Mouse (Mus musculus) heart, embryonic 10.5 days (tissue): ENCODE measurements at regions not wholly inside any gene's neighbourhood (a gene's known extent, or its start where the extent isn't known, plus 50 kb on each side); places are given as distances from the start of the nearest gene placed in this dataset.

Source experiments
- DNase-seq: peaks from one replicate; pipeline ENCODE4 v3.0.0-alpha.2; 2017; ENCODE audit warnings: low spot score
- H3K27ac ChIP-seq: fragments of 300-500 bp; sonication (generic); 2 replicates; pipeline ENCODE4 v1.5.1; 2016; ENCODE audit warnings: mild to moderate bottlenecking
- H3K27me3 ChIP-seq: fragments of 300-500 bp; sonication (generic); 2 replicates; pipeline ENCODE4 v1.6.1; 2016; ENCODE audit warnings: mild to moderate bottlenecking; ENCODE audit not compliant: poor library complexity, insufficient read depth, severe bottlenecking
- H3K36me3 ChIP-seq: fragments of 300-500 bp; sonication (generic); 2 replicates; pipeline ENCODE4 v1.6.1; 2016; ENCODE audit warnings: mild to moderate bottlenecking, moderate library complexity
- H3K4me1 ChIP-seq: fragments of 300-500 bp; sonication (generic); 2 replicates; pipeline ENCODE4 v1.6.1; 2016; ENCODE audit warnings: mild to moderate bottlenecking
- H3K4me3 ChIP-seq: fragments of 300-500 bp; sonication (generic); 2 replicates; pipeline ENCODE4 v1.5.1; 2016; ENCODE audit warnings: mild to moderate bottlenecking, moderate library complexity
- H3K9me3 ChIP-seq: fragments of 300-500 bp; sonication (generic); 2 replicates; pipeline ENCODE4 v1.6.1; 2016; ENCODE audit warnings: mild to moderate bottlenecking, moderate library complexity
- WGBS: fragments of 180-500 bp; shearing (Covaris S2); methylation state at CpG from one replicate; pipeline ENCODE4 v1.1.7; 2016; 5-methylcytosine and 5-hydroxymethylcytosine counted together

- Histone ChIP-seq H3K4me3 (no peak overlapping the region), H3K4me1 (no peaks in the 10 kb centered on the region), H3K27ac (no peak overlapping the region), H3K36me3 (no peaks in the 10 kb centered on the region), H3K27me3 (no peaks in the 10 kb centered on the region), H3K9me3 (no peaks in the 10 kb centered on the region)
- DNase-seq: no peak
- 68% methylated on average over 2 of the region's 2 CpGs for WGBS
These were observed 62.5 kb downstream of the Rad51ap2 start for GRCm38 (mm10) chr12:11518379-11518778.

DNA sequence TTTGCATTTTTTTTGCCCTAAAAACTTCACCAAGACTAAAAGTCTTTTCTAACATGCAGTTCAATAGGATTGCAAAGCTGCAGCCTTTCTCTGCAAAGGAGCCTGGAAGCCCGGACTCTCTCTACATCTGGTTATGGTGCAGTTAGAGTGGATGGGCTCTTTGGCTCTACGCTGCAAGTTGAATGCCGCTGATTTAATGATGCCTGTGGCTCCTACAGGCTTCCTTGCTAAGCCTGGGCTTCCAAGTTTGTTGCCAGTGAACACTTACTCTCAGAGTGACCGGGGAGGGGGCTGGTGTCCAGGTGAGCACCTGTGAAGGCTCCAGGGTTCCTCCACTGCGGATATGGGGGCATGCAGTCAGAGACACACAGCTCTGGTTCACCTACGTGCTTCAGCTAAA, 107.0 kb downstream of the Rad51ap2 start:
- H3K36me3 ChIP-seq: no peaks in the 10 kb centered on the region
- H3K9me3 ChIP-seq: no peaks in the 10 kb centered on the region
- no peak overlapping the region for H3K27ac ChIP-seq
- WGBS: 80% methylated on average over 6 of the region's 6 CpGs
- H3K4me1 ChIP-seq: no peaks in the 10 kb centered on the region
- no peak overlapping the region for H3K4me3 ChIP-seq
- peak; percentile 70 for DNase-seq
- no peaks in the 10 kb centered on the region for H3K27me3 ChIP-seq

- no peaks in the 10 kb centered on the region for H3K4me1 ChIP-seq
- H3K4me3 ChIP-seq: no peak overlapping the region
- no peak overlapping the region for H3K27ac ChIP-seq
- no peak for DNase-seq
- no peaks in the 10 kb centered on the region for H3K36me3 ChIP-seq
- WGBS: 88% methylated on average over 1 of the region's 1 CpGs
- no peaks in the 10 kb centered on the region for H3K9me3 ChIP-seq
- no peaks in the 10 kb centered on the region for H3K27me3 ChIP-seq
These were observed 114.3 kb downstream of the Rad51ap2 start for GRCm38 (mm10) chr12:11570160-11570559.

DNA sequence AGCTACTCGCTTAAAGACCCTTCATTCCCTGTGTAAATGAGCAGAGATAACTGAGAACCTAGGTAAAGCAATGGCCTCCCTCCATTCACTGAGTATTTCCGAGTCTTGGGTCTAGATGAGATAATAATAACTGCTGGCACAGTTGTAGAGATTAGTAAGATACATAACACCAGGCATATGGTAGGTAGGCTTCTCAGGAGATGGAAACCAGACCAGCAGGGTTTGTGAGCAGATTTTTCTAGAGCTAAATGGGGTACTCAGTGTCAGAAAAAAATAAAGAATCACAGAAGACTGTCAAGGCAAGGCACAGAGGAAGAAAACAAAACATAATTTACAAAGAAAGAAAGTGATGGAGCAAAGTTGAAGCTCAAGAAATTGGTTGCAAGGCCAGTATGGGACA, 148.1 kb downstream of the Rad51ap2 start:
- no peaks in the 10 kb centered on the region for H3K36me3 ChIP-seq
- no peaks in the 10 kb centered on the region for H3K9me3 ChIP-seq
- H3K27me3 ChIP-seq: no peaks in the 10 kb centered on the region
- no peak overlapping the region for H3K4me3 ChIP-seq
- 66% methylated on average over 2 of the region's 2 CpGs for WGBS
- DNase-seq: no peak
- no peaks in the 10 kb centered on the region for H3K4me1 ChIP-seq
- H3K27ac ChIP-seq: no peak overlapping the region

DNA sequence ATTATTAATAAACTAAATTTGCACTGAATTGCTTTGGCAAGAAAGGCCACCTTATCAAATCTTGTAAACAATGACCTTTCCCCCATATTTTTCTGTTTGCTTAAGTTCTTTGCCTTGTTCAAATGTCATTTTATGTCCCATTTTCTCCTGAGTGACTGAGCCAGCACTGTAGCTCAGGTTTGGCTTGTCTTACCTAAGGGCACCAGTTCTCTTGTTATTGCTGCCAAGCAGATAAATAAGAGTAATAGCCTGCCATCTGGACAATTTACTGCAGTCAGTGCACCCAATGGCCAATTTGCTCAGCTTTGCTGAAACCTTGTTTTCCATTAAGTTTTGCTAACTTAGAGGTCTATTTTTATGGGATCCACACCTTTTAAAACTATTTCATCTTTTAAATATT, 152.9 kb downstream of the Rad51ap2 start:
- Histone ChIP-seq H3K4me1 (no peaks in the 10 kb centered on the region), H3K4me3 (no peak overlapping the region), H3K9me3 (no peaks in the 10 kb centered on the region), H3K27ac (no peak overlapping the region), H3K27me3 (no peaks in the 10 kb centered on the region), H3K36me3 (no peaks in the 10 kb centered on the region)
- no peak for DNase-seq

- no peaks in the 10 kb centered on the region for H3K36me3 ChIP-seq
- no peaks in the 10 kb centered on the region for H3K27me3 ChIP-seq
- WGBS: 68% methylated on average over 2 of the region's 2 CpGs
These were observed 155.8 kb downstream of the Rad51ap2 start for GRCm38 (mm10) chr12:11611656-11612055.

GRCm38 (mm10) chr12:11615237-11615636, 159.4 kb downstream of the Rad51ap2 start:
- Histone ChIP-seq H3K27me3 (no peaks in the 10 kb centered on the region), H3K36me3 (no peaks in the 10 kb centered on the region), H3K9me3 (no peaks in the 10 kb centered on the region), H3K4me3 (no peak overlapping the region), H3K27ac (no peak overlapping the region), H3K4me1 (no peaks in the 10 kb centered on the region)
- no peak for DNase-seq
- 71% methylated on average over 2 of the region's 2 CpGs for WGBS

More at GRCm38 (mm10) chr12:11611656-11612055, 155.8 kb downstream of the Rad51ap2 start:
- Histone ChIP-seq H3K9me3 (no peaks in the 10 kb centered on the region), H3K27ac (no peak overlapping the region), H3K4me3 (no peak overlapping the region), H3K4me1 (no peaks in the 10 kb centered on the region)
- no peak for DNase-seq

DNA sequence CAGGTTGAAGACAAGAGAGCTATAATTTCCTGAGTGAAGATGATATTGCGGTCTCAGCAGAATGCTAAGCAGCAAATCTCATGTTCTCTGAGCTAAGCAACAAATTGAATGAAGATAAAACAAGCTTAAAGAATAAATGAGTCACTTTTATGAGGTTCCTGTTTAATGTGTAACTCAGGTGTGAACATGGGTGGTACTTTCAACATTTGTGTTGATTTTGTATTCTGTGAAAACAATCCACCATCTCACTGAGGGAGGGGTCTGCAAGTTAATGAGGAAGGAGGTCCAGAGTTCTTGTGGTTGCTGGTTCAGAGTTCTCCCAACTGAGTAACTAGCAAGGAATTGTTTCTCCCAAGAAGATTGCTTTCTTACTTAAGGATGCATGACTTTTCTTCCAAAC, 167.7 kb downstream of the Rad51ap2 start:
- H3K9me3 ChIP-seq: no peaks in the 10 kb centered on the region
- H3K4me3 ChIP-seq: no peak overlapping the region
- no peaks in the 10 kb centered on the region for H3K27me3 ChIP-seq
- no peak for DNase-seq
- 79% methylated on average over 1 of the region's 1 CpGs for WGBS
- H3K36me3 ChIP-seq: no peaks in the 10 kb centered on the region
- no peak overlapping the region for H3K27ac ChIP-seq
- H3K4me1 ChIP-seq: no peaks in the 10 kb centered on the region

GRCm38 (mm10) chr12:11630178-11630577, 174.3 kb downstream of the Rad51ap2 start:
- peaks cover 3% of the 10 kb centered on the region; the same call in 1 of the 2 replicates for H3K4me1 ChIP-seq
- WGBS: 78% methylated on average over 1 of the region's 1 CpGs
- no peaks in the 10 kb centered on the region for H3K36me3 ChIP-seq
- no peaks in the 10 kb centered on the region for H3K9me3 ChIP-seq
- no peak overlapping the region for H3K4me3 ChIP-seq
- no peak overlapping the region for H3K27ac ChIP-seq
- no peak for DNase-seq
- H3K27me3 ChIP-seq: no peaks in the 10 kb centered on the region

DNA sequence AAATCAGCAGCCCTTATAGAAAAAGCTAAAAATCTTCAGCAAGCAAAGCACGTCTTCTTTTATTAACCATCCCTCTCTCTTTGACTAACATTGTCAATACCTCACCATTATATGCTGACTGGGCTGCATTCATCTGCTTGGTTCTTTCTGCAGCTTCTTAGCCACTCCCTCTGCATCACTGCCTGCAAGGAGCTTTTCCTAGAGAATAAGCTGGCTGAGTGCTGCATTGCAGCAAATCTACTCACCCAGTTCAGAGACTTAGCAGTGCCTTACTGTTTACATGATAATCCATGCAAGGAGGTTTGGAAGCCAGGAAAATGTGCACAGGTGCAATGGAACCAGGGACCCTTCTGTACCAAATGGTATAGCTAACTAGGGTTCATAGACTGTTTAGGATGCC, 175.9 kb downstream of the Rad51ap2 start:
- Histone ChIP-seq H3K27ac (no peak overlapping the region), H3K4me3 (no peak overlapping the region), H3K27me3 (no peaks in the 10 kb centered on the region), H3K9me3 (no peaks in the 10 kb centered on the region), H3K36me3 (no peaks in the 10 kb centered on the region), H3K4me1 (peaks cover 3% of the 10 kb centered on the region; the same call in 1 of the 2 replicates)
- 91% methylated on average over 1 of the region's 1 CpGs for WGBS
- no peak for DNase-seq

DNA sequence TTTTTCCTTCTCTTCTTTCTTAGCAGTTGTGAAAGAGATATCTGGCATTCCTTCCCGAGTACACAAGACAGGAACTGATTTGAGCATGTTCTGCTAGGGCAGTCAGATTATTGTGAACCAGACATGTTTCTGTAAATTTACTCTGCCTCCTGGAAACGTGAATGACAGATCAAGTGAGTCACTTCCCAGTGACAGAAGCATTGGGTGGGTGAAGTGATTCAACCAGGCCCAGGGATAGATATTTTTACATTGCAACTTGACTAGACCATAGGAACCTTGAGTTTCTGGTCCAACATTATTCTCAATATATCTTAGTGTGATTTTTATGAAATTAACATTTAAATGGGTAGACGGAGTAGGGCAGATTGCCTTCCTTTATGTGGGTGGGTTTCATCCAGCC, 217.4 kb downstream of the Rad51ap2 start:
- DNase-seq: no peak
- Histone ChIP-seq H3K36me3 (no peaks in the 10 kb centered on the region), H3K27ac (no peak overlapping the region), H3K4me1 (no peaks in the 10 kb centered on the region), H3K27me3 (no peaks in the 10 kb centered on the region), H3K9me3 (no peaks in the 10 kb centered on the region), H3K4me3 (no peak overlapping the region)
- WGBS: 61% methylated on average over 3 of the region's 3 CpGs

DNA sequence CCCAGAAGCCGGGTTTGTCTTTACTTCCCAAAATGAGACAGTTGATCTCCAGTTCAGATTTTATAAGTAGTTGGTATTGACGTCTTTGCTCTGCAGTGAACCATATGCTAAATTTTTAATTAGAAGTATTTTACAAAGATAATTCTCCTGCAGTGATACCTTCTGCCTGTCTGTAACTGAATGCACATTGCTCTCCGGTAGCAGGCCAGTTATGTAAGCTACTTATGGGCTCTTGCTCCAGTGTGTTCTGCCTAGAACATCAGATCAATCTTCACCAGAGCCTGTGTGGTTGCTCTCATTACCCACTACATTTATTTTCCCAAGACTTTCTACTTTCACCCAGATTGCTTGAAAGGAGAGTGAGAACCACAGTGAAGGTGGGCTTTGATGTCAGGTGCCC, 238.9 kb downstream of the Rad51ap2 start:
- 86% methylated on average over 3 of the region's 3 CpGs for WGBS
- Histone ChIP-seq H3K9me3 (peaks cover 3% of the 10 kb centered on the region; the same call in 1 of the 2 replicates), H3K27ac (no peak overlapping the region), H3K27me3 (no peaks in the 10 kb centered on the region), H3K4me1 (no peaks in the 10 kb centered on the region), H3K4me3 (no peak overlapping the region), H3K36me3 (no peaks in the 10 kb centered on the region)
- DNase-seq: no peak

DNA sequence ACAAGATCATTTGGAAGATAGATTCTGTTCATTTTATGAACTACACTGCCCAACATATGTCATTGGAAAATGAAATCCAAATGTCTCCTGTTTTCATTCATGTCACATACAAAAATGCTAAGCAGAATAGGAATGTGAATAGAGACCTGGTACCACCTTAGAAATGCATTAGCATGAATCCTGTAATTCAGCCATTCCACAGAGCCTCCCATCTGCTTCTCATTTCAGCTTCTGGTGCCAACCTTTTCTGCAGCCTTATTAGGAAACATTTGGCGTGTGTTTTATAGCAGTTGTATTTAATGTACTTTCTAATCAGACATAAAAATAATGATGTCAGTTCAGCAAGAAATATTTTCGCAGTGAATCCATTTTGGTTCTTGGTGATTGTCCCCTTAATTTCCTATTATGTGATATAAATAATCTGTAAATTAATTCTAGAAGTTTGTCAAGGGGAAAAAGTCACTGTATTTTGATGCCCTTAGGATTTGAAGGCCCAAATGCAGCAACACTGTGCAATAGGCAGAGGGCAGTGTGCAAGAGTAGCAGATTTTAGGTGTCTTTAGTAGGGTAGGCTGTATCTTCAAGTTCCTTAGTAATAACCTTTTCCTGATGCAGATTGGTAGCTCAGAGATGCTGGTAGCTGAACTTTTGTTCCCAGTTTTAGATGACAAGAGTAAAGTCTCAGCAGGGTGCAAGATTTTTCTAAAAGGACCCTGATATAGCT, 253.2 kb downstream of the Rad51ap2 start:
- WGBS: 80% methylated on average over 2 of the region's 2 CpGs
- no peaks in the 10 kb centered on the region for H3K36me3 ChIP-seq
- DNase-seq: no peak
- H3K4me1 ChIP-seq: no peaks in the 10 kb centered on the region
- H3K4me3 ChIP-seq: no peak overlapping the region
- no peaks in the 10 kb centered on the region for H3K9me3 ChIP-seq
- no peaks in the 10 kb centered on the region for H3K27me3 ChIP-seq
- H3K27ac ChIP-seq: no peak overlapping the region

DNA sequence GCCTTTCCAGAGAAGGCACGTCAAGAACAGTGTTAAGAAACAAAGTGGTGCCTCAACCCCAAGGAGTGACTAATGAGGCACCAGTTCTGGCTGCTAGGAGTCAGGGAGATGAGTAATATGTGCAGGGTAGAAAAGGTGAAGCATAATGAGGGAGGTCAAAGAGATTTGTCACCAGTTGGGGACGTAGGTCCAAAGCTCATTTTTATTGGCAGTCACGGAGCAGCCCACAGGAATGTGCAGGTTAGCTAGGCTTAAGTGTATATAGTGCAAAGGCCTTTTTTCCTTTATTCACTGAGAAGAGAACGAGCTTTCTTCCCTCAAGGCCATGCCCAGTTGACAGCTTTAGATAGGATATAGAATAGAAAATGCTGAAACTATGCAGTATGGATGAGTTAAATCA, 261.8 kb downstream of the Rad51ap2 start:
- no peaks in the 10 kb centered on the region for H3K27me3 ChIP-seq
- no peaks in the 10 kb centered on the region for H3K36me3 ChIP-seq
- H3K4me3 ChIP-seq: no peak overlapping the region
- no peaks in the 10 kb centered on the region for H3K9me3 ChIP-seq
- DNase-seq: no peak
- 76% methylated on average over 4 of the region's 4 CpGs for WGBS
- no peak overlapping the region for H3K27ac ChIP-seq
- H3K4me1 ChIP-seq: no peaks in the 10 kb centered on the region
